Mouse (Mus musculus) testis, adult 2 months (tissue): ENCODE results near the gene Gm5678. TPM values are rescaled to one million over a fixed set of nuclear protein-coding genes. Genes with fewer than 3 reads are reported as not detected.
"Not testable (repeated sequence)": the region's sequence is repeated elsewhere in the genome, so short reads cannot be mapped to it uniquely, and the experiment has no call there.

Experiments used
- H3K27ac ChIP-seq: fragments of 200-500 bp; 2 replicates; pipeline ENCODE4 v1.5.1; 2012; ENCODE audit warnings: low read depth, low read length; ENCODE audit not compliant: control insufficient read depth, insufficient read depth
- H3K27me3 ChIP-seq: fragments of 200-500 bp; 2 replicates; pipeline ENCODE4 v1.6.1; 2012; ENCODE audit warnings: mild to moderate bottlenecking, low read length, moderate library complexity; ENCODE audit not compliant: control insufficient read depth, insufficient read depth
- H3K36me3 ChIP-seq: fragments of 200-500 bp; 2 replicates; pipeline ENCODE4 v1.6.1; 2012; ENCODE audit warnings: mild to moderate bottlenecking, low read length; ENCODE audit not compliant: control insufficient read depth, insufficient read depth
- H3K4me1 ChIP-seq: fragments of 200-500 bp; 2 replicates; pipeline ENCODE4 v1.6.1; 2012; ENCODE audit warnings: low read length; ENCODE audit not compliant: control insufficient read depth, insufficient read depth
- H3K4me3 ChIP-seq: fragments of 200-500 bp; 2 replicates; pipeline ENCODE4 v1.5.1; 2012; ENCODE audit warnings: low read depth, mild to moderate bottlenecking, low read length, moderate library complexity, mixed read lengths; ENCODE audit not compliant: control insufficient read depth
- CTCF ChIP-seq: fragments of 200-500 bp; IDR thresholded peaks from 2 replicates; pipeline ENCODE4 v1.5.1; 2012; ENCODE audit warnings: low read depth, mild to moderate bottlenecking, inconsistent platforms, low read length, moderate library complexity; ENCODE audit not compliant: control insufficient read depth, insufficient read depth, insufficient replicate concordance
- POLR2A ChIP-seq: fragments of 200-500 bp; IDR thresholded peaks from 2 replicates; pipeline ENCODE4 v1.6.1; 2012; ENCODE audit warnings: low read depth, mild to moderate bottlenecking, inconsistent platforms, low read length, moderate library complexity; ENCODE audit not compliant: control insufficient read depth
- polyA plus RNA-seq: library from polyadenylated mRNA; depleted of rRNA; stranded (reverse); fragments of >200 nt; gene quantifications from 2 replicates; pipeline ENCODE4 v1.2.3, GENCODE M21; 2012

The Gm5678 gene
- polyA plus RNA-seq, 1 experiment, result not detected

DNA sequence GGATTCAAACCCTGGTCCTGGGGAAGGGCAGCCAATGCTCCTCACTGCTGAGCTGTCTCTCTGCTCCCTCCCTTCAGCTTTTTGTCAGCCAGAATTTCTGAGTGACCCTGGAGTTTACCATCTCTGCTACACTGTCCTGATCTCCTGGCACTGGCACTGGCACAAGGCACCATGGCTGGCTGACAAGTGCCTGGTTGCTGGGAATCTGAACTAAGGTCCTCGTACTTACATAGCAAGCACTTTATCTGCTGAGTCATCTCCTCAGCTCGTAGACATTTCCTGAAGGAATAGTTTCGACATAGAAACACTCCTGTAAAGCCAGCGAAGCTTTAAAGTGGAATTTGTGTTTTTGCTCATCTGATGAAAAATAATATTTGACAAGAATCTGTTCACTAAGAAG lies 16.1 kb downstream of the Gm5678 start:
- Histone ChIP-seq H3K4me3 (no peak overlapping the region), H3K27ac (no peak overlapping the region), H3K27me3 (no peaks in the 10 kb centered on the region), H3K36me3 (no peaks in the 10 kb centered on the region), H3K4me1 (no peaks in the 10 kb centered on the region)
- TF ChIP-seq CTCF (no peak), POLR2A (no peak)

DNA sequence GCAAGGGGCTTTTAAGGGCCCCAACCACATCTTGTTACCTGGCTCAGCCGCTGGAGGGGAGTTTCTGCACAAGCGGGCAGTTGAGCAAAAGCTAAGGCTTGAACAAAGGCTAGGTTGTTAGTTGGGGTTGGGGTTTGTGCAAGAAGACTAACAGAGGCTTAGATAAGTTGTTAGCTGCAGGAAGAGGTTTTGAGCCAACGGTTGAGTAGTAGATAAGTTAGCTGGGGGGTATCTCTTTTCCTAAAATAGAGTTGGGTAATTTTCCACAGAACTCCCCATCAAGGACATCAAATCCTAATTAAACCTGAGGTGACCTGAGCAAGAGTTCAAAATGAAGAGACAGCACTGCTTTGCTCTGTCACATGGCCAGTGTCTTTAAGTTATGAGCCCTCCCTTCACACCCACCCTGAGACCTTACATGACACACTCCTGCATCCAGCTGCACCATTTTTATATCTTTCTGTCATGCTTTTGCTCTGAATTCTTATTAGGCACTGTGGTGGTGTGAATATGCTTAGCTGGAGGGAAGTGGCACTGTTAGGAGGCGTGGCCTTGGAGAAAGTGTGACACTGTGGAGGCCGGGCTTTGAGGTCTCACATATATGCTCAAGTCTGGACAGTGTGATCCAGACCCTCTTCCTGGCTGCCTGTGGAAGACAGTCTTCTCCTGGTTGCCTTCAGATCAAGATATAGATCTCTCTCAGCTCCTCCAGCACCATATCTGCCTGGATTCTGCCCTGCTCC lies 20.7 kb downstream of the Gm5678 start:
- TF ChIP-seq POLR2A, result no peak
- no peak for TF ChIP-seq CTCF
- Histone ChIP-seq H3K27ac (no peak overlapping the region), H3K4me3 (no peak overlapping the region), H3K36me3 (no peaks in the 10 kb centered on the region), H3K4me1 (no peaks in the 10 kb centered on the region), H3K27me3 (no peaks in the 10 kb centered on the region)

DNA sequence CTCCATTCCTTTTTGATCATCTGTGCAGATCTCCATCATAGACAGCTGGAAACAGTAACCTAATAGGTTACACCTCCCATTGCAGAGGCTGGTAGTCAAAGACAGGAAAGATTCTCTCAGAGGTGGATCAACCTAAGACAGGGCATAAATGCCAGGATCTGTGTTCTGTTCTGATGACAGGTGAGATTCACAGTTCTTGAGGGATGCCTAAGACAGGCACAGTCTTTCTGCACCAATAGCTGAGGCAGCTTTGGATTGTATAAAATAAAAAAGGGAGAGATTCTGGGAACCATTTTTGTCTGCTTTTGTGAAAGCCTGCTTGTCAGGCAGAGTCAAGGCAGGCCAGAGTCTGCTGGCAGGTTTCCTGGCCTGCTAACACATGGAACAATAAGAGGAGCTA lies 40.1 kb downstream of the Gm5678 start:
- no peak overlapping the region for H3K4me3 ChIP-seq
- H3K27ac ChIP-seq, result no peak overlapping the region
- H3K36me3 ChIP-seq, result no peaks in the 10 kb centered on the region
- no peaks in the 10 kb centered on the region for H3K4me1 ChIP-seq
- TF ChIP-seq CTCF (no peak), POLR2A (no peak)
- H3K27me3 ChIP-seq, result no peaks in the 10 kb centered on the region

DNA sequence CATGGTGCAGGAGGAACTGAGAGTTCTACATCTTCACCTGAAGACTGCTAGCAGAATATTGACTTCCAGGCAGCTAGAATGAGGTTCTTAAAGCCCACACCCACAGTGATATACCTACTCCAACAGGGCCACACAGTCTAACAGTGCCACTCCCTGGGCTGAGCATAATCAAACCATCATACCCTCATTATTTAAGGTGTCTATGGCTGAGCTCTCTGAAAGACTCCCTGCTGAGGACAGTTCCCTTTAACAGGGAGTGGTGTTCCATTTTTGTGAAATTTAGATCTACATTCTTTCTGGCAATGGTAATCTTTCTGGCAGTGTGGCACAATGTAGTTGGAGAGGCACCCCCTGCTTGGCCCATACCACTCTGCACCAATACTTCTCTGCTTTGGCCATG lies 41.6 kb downstream of the Gm5678 start:
- no peak overlapping the region for H3K27ac ChIP-seq
- no peak overlapping the region for H3K4me3 ChIP-seq
- TF ChIP-seq CTCF (no peak), POLR2A (no peak)
- no peaks in the 10 kb centered on the region for H3K4me1 ChIP-seq
- H3K27me3 ChIP-seq, result no peaks in the 10 kb centered on the region
- H3K36me3 ChIP-seq, result no peaks in the 10 kb centered on the region

DNA sequence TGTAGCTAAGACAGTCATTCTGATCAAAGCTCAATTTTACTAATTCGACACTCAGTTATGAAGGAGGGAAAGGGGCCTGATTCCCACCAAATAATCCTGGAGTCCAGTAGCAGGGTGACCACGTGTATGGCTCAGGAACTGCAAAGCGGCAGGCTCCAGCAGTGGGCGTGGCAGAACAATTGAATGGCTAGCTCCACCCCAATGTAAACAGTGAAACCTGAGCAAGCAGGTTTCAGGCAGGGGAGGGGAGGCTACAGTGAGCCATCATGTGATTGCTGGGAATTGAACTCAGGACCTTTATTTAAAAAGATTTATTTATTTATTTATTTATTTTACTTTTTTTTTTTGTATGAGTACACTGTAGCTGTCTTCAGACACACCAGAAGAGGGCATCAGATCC lies 42.6 kb downstream of the Gm5678 start:
- not testable (repeated sequence) for H3K4me1 ChIP-seq, H3K4me3 ChIP-seq, H3K27ac ChIP-seq, H3K27me3 ChIP-seq, H3K36me3 ChIP-seq

DNA sequence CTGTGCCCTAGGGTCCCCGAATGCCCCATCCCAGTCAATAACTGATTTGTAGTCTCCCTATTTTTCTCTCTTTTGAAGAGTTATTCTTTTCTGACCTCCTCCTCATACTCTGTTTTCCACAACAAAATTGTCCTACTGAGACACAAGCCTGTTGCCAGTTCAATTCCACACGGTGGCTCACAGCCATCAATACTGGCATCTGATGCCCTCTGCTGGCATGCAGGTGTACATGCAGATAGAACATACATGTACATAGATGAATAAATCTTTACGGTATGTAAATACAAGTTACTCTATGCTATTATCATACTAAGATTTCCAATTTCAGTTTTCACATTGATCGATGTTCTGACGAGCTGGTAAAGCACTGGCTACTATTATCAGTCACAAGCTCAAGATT lies 43.2 kb downstream of the Gm5678 start:
- peak; percentile 10; the same call in 1 of the 2 replicates for TF ChIP-seq CTCF
- no peak for TF ChIP-seq POLR2A
- H3K27me3 ChIP-seq, result no peaks in the 10 kb centered on the region
- no peaks in the 10 kb centered on the region for H3K36me3 ChIP-seq
- no peak overlapping the region for H3K27ac ChIP-seq
- no peaks in the 10 kb centered on the region for H3K4me1 ChIP-seq
- H3K4me3 ChIP-seq, result no peak overlapping the region

DNA sequence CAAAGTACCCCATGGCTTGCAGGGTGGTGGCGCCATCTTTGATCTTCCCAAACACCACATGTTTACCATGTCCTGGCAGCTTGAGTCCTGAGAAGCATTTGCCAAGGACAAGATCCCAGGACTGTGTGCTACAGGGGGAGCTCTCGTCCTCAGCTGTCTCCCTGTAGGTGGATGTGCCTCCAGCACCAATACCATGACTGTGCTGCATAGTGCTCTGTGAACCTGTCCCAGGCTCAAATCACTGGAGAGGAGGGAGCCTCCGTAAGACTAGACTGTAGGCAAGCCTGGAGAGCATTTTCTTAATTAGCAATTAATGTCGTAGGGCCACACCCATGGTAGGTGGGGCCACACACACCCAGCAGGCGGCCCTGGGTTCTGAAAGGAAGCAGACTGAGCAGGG lies 48.5 kb downstream of the Gm5678 start:
- no peaks in the 10 kb centered on the region for H3K36me3 ChIP-seq
- H3K4me3 ChIP-seq, result no peak overlapping the region
- no peaks in the 10 kb centered on the region for H3K4me1 ChIP-seq
- no peak overlapping the region for H3K27ac ChIP-seq
- TF ChIP-seq POLR2A, result no peak
- TF ChIP-seq CTCF, result no peak
- no peaks in the 10 kb centered on the region for H3K27me3 ChIP-seq

DNA sequence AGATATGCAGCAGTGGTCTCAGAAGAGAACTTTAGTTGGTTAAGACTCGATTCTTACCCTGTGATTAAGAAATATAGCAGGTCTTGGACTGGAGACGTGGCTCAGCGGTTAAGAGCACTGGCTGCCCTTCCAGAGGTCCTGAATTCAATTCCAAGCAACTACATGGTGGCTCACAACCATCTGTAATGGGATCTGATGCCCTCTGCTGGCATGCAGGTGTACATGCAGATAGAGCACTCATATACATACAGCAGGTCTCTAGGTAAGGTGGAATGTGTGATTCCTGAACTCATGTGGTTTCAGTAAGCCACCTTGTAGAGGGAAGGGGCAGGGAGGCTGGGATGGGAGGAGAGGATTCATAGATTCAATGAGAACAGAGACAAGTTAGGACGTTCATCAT lies 50.3 kb downstream of the Gm5678 start:
- Histone ChIP-seq H3K4me1 (peaks cover 10% of the 10 kb centered on the region), H3K27ac (no peak overlapping the region), H3K4me3 (no peak overlapping the region), H3K27me3 (0 out of 2 replicates have a peak, but pooled peaks cover 3% of the 10 kb centered on the region), H3K36me3 (no peaks in the 10 kb centered on the region)
- no peak for TF ChIP-seq POLR2A
- TF ChIP-seq CTCF, result no peak
